Mouse (Mus musculus): ENCODE data around the gene Gm11114.
A peak's percentile ranks its signal among the peaks of the same experiment; 100 is the strongest.

Gene Gm11114

DNA sequence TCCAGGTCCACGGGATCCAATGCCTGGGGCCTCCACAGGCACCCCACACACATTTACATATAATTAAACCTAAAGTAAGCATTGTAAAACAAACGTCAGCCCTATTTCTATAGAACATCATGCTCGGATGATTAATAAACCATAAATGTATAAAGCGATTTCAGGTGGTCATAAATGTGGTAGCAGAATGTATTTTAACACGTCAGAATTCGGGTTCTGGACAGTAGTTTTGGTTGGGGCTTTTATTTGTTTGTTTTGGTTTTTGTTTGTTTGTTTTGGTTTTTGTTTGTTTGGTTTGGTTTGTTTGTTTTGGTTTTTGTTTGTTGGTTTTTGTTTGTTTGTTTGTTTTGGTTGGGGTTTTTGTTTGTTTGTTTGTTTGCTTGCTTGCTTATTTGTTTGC lies at the start of gene Gm11114:
Gene Gm11114, plus strand, starts transcription at position 301 of the 400 bp plus-strand sequence.
- no peak for DNase-seq (ENCODE audit: extremely low spot score)

DNA sequence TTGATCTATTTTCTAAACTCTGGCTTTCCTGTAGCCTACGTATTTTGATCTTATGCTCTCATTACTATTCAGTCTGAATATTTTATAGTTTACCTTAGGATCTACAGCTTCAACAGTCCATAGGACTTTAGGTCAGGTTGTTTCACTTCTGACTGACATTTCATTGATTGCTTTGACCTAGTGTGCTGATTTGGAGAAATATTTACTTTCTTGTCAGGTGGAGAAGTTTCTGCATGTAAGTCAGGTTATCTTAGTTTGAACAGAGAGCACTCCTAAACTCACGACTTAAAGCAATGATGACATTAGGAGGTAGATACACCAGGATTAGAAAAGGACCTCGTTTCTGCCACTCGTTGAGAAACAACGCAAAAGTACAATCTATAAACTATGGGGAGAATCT lies 45.7 kb upstream of the Gm11114 start:
- DNase-seq (ENCODE audit: extremely low spot score) = no peak

DNA sequence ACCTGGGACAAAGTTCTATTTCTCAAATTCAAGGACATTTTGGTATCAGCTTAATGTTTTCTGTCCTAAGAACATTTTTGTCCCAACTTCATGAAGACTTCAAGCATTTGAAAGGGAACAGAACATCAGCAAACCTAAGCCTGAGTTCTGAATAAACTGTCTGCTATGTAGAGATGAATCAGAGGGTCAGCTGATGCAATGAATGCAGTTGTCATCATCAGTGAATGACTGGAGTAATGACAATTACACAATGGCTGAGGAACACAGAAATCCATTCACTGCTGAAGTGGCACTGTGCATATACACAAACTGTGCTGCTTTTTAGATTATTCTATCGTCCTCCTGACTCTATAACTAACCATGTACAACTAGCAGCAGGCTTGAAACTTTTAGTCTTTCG lies 38.5 kb upstream of the Gm11114 start:
- DNase-seq (ENCODE audit: extremely low spot score) = no peak

DNA sequence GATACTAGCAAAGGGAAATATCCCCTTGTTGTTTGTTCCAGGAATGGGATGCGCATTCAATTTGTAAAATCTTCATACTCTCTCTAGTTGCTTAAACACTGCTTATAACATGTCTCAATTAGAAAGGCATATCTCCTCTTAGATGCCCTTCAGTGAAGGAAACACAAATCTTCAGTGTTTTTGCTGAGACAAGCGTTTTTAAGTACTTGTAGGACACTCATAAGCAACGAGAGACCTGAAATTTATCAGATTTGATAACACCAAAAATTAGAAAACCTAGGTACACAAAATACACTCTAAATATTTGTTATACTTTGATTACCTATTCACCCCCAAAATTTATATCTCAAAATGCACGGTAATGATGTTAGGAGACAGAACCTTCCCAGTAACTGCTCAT lies 9.7 kb upstream of the Gm11114 start:
- DNase-seq (ENCODE audit: extremely low spot score) = no peak

DNA sequence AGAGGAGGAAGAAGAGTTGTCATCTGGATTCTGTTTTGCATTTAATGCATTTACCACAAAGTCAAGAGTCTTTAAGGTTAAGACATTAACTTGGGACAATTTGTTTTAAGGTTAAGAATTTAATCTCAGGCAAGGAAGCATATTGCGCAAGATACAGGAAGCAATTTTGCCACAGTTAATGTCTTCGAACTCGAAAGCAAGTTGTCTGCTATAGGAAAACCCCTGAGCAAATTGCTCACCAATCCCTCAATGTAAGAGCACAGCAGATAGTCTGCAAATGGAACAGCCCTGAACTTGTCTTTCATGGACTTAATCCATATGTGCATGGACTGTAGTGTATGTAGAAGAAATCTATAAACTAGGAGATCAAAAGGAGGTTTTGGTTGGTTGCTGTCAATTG lies 9.2 kb upstream of the Gm11114 start:
- DNase-seq (ENCODE audit: extremely low spot score) = no peak

DNA sequence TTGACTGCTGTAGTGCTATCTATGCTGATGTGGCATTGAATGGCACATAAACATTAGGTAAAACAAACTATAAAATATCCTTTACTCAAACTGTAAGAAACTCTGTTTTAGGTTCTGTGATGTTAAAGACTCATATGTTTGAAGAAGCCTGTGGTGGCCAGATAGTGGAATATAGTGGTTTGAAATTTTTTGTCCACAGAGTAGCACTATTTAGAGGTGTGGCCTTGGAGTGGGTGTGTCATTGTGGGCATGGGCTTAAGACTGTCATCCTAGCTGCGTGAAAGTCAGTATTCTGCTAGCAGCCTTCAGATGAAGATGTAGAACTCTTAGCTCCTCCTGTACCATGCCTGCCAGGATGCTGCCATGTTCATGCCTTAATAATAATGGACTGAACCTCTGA lies 3.5 kb downstream of the Gm11114 start:
- DNase-seq (ENCODE audit: extremely low spot score) = no peak

DNA sequence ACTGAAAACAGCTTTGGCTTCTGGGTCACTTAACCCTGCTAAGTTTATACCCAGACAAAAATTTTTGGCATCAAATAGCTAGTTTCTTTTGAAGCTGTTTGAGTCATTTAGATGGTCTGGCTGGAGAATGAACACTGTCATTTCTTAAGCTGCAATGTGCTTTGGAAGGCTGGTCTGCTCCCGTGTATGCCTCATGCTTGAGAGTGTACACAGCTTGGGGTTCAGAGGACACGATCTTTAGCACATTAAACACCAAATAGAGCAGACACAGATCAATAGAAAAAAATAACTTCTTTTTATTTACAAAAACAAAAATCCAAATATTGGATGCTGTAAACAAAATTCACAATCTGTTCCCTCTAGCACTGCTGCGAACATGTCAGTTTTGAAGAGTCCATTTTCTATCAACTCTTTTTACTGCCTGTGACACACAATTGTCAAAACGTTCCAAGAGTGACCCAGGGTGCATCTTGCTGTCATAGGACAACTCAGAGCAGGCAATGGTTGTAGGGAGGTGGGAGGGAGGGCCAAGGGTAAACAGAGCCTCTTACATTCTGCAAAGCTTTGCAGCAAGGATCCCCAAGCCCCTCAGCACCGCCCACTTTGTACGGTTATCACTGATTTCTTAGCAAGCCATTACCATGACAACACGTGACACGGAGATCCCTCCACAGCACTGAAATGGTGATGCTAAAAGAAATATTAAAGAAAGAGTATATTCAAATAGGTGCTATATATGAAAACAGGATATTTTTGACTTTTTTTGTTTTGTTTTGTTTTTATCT lies 7.8 kb downstream of the Gm11114 start:
- no peak for DNase-seq (ENCODE audit: extremely low spot score)

DNA sequence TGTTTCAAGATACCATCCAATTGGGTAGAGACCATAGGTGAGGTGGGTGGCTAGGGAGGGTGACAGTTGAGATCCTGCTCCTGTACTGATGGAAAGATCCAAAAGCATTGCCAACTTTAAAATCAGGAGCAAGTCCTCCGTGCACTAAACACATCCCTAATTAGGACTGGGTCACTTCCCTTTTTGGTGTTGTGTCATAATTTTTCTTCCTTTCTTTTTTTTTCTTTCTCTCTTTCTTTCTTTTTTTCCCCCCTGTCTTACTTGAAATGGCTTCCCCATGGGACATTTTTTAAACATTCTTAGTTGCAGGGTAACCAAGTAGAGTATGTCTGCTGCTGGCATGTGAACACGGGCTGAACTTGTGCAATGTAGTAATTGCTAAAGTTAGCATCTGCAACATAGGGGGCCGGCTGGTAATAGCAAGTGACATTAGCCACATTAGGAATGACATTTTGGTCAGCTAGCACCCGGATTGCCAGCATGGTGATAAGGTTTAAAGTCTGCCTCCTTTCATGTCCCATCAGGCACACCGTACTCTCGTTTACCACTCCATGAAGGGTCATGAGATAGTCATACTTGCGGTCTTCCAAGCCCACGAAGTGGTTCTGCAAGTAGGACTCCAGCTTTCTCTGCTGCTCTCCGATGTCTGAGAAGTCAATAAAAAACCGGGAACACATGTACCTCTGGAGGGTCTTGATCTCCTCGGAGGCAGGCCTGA lies 11.7 kb downstream of the Gm11114 start:
- no peak for DNase-seq (ENCODE audit: extremely low spot score)

DNA sequence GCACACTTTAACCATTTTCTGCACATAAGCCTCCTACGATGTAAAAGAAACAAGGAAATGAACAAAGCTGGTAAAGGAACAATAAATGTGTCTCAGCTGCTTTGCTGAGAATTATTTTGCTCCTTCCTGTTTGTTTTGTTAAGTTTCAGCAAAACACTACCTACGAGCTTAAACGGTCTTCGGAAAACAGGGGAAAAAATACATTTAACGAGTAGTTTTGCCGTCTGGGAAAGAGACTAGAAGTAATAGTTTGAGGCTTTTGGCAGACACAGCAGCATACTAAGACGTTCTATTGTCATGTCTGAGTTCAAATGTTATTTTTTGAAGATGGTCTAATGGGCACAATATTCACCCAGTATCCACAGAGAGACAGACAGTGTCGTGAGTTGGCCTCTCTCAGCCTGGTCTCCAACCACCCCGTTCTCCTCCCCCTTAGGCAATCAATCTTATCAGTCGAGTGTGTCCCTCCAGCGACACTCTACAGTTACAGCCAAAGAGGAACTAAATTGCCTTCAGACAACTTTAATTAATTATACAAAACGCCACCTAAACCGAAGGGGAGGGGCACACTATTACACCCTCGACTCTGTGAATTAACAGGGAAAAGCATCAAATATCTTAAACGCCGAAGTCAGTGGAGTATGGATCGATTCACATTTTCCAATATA lies 12.8 kb downstream of the Gm11114 start:
- peak; percentile 15 for DNase-seq (ENCODE audit: extremely low spot score)

DNA sequence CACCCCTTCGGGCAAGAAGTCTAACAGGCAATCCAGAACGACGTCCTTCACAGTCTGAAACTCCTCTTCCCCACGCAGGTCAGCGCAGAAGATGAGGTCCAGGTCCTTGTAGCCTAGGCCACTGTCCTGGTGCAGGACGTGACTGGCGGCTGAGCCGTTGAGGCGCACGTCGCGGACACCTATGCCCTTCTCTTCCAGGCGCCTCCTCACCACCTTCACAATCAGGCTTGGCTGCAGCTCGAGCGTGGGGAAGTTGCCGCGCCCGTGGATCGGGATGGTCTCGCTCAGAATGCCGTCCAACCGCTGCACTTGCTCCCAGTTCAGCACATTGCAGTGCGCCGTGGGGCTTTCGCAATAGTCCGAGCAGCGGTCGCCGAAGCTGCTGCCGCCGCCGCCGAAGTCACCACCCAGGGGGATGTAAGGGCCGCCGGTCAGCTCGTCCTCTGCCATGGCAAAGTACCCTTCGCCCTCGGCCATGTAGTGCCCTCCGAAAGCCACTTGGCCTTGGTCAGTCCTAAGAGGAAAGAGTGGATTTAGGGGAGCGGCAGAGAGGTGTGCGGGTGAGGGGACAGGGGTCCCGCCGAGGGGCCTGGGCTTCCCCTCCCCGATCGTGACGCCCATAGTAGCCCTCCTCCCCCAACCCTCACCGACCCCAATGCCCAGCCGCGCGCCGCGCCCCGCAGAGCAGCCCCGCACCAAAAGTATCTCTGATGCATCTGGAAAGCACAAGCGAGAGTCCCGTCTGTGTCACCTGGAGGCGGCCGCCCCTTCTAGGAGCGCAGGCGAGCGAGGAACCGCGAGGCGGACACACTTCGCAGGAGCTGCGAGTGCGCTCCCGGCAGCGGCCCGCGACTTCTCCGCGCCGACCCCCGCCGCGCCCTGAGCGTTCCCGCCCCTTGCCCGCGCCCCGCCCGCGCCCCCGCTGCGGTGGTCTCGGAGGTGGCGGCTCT lies 14.0 kb downstream of the Gm11114 start:
- peak; percentile 55 for DNase-seq (ENCODE audit: extremely low spot score)

DNA sequence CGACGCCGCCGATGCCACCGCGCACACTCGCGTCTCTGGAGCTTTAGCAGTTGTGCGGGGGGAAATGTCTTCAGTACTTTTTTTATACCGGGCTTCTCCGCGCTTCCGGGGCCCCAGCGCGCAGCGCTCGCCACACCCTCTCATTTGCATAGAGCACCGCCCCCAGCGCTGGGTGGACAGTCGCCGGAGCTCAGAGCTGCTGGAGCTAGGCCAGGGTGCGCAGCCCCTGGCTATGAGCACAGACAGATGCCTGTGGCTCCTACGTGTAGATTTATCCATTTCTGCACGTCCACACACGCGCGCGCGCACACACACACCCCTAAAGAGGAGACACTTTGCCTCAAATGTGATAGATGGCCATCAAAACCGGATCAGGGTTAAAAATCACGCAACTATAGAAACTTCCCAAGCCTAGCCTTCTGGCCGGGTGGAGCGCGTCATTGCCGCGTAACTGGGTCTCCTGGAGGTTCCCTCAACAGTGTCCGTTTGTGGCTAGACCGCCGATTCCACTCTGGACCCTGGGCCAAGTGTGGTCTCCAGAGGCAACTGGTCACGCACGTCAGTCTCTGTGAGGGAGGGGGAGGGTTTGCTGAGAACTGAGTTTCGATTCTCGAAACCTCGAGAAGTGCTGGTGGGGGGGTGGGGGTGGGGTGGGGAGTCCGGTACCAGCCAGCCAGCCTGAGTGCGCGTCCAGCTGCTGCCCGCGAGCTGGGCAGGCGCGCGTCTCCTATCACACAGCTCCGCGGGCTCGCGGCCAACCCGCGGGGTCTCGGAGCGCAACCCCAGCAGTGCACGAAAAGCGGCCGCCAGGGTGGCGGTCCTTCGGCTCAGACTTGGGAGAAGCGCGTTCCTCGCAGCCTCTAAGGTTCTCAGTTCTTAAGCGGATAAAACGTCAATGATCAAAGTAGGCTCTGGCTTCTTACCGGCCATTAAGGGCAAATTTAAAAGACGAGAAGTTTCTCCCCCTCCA lies 15.0 kb downstream of the Gm11114 start, which contains the start of gene Tent5a:
Gene Tent5a, minus strand, starts transcription at position 107 of the 970 bp plus-strand sequence.
- peak; percentile 80 for DNase-seq (ENCODE audit: extremely low spot score)

DNA sequence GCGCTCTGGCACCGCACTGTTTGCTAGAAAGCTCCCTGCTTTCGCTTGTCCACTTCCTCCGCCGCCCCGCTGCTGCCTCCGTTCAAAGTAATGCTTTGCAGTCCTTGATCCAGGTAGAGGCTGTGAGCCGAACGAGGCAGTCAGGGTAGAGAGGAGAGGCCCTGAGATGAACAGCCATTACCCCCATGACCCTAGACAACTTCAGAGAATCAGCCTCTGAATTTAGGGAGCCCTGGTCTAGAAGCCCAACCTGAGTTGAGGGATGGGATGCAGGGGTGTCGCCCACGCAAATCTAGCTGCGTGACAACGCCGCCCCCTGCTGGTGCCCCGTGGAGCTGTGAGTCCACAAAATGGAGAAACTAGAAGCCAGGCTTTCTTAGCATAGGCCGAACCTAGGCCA lies 15.7 kb downstream of the Gm11114 start:
- peak; percentile 90 for DNase-seq (ENCODE audit: extremely low spot score)

DNA sequence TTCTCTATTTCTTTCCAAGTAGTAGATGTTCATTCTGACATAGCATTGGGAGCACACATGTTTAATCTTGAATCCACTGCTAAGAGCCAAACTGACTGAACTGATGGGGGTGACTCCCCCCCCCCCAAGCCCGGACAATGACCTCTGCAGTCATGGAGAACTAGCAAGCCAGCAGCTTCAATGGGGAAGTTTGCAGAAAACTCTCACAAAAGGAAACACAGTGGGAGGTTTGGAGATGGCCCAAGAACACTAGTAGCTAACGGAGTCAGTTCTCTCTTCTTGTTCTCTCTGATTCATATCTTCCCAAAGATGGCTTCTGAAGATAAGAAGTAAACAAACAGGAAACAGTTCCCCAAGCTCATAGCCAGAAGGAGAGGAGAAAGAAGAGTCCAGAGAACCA lies 18.9 kb downstream of the Gm11114 start:
- DNase-seq (ENCODE audit: extremely low spot score) = no peak

DNA sequence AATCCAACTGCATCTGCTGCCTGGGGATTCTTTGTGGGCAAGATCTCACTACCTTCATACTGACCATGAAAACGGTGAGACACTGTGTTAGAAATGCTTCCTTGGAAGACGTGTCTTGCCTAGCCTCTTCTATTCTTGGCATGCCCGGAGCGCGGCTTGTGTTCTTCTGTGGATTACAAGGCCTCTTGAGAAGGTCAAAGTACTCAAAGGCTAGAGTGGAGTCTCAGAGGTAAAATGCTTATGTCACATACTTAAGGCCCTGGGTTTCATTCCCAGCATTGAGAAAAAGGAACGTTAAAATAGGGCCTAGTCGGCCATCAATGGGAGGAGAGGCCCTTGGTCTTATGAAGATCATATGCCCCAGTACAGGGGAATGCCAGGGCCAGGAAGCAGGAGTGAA lies 23.5 kb downstream of the Gm11114 start:
- no peak for DNase-seq (ENCODE audit: extremely low spot score)

DNA sequence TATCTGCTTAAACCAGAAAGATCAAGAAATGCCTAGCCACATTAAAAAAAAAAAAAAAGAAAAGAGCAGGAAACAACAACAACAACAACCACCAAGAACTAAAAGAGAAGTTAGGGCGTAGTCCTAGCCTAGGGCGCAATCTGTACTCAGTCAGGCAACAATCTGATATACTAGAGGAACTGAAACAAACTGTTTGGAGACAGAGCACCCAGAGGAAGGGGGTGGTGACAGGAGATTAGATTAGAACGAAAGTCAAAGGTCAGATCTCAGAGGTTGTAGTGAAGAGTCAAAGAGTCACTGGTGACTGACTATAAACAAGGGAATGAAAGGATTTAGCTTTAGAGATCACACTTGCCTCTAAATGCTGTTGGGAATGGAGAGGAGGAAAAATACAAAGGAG lies 27.7 kb downstream of the Gm11114 start:
- DNase-seq (ENCODE audit: extremely low spot score) = no peak

DNA sequence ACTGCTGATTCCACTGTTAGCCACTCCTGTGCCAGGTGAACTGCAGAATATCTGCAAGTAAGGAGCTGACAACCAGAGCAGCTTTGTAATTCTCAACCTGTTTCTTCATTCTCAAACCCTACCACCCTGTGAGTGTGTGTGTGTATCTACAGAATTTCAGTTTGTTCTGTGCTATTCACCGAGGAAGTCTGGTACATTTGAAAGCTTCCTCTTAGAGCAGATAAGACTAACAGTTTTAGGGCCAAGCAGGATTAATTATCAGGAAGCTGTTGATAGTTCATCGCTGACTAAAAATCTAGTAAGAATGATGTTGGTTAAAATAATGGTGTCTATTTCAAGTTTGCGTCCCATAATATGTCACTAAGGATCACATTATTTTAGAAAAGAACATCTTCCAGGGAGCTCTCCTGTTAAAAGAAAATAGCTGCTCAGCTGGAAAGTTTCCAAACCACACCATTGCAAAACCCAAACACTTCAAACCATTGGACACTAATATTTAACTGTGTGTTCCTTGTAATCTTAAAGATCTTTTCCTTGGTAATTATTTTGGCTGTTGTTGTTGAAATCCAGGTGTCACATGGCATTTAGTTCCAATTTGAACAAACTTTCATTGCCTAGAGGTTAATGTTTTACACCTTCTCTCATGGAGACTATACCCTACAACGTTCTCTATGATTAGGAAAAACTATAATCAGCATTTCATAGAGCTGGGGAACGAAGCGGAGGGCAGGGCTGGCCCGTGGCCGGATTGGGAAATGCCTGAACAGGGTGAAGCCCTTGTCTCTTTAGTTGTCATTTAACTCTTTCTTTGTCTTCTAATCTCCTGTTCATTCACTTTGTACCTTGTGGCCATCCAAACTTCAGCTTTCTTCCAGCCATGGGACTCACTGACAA lies 30.6 kb downstream of the Gm11114 start:
- DNase-seq (ENCODE audit: extremely low spot score) = no peak

DNA sequence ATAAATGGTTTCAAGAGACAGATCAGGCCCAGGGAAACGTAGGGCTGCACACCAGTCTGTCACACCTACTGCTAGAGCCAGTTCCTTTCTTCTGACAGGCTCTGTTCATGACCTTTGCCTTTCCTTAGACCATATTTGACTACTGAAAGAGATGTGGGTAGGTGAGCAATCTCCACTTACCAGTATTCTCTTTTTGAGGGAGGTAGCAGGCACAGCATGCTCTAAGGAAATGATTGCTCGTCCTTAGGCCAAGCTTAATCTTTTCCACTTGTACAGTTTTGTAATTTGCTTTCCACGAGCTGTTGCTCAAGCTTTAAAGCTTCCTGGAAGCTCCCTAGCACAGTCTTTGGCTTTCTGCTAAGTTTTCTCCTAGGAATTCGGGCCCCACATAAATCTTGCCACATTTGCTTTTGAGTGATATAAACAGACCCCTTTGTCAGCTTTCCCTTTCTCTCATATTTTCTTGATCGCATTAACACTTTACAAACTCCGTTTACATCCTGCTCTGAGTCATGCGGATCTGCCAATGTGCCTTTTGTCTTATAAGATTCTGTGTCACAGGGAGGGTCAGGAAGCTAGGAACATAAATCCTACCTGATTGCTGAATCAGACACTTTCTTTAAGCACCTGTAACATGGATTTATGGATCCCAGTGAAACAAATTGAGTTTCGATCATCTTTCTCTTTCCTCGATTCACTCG lies 35.4 kb downstream of the Gm11114 start:
- DNase-seq (ENCODE audit: extremely low spot score) = no peak

DNA sequence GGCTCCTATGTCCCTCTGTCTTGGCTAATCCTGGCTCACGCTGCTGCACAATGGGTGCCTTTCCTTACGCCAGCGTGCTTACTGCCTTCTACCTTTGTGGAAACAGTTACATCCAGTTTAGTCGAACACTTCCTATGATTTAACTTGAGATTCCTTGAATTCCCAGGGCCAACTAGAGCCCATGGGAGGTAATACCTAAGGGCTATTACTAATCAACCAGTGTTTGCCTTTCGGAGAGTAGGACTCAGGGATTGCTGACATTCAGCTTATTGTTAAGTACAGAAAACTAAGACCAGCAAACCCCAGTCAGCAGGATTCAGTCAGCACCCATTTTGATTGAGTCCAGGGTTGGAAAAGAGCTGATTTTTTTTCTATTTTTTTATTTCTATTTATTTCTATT lies 43.0 kb downstream of the Gm11114 start:
- DNase-seq (ENCODE audit: extremely low spot score) = no peak

Data from embryo, embryonic 9.5 days (tissue).